Mouse (Mus musculus): ENCODE results near the gene 2310039H08Rik. TPM values are rescaled to one million over a fixed set of nuclear protein-coding genes. Genes with fewer than 3 reads are reported as not detected.

Gene 2310039H08Rik
- polyA plus RNA-seq, 1 experiment: 6.1 TPM

DNA sequence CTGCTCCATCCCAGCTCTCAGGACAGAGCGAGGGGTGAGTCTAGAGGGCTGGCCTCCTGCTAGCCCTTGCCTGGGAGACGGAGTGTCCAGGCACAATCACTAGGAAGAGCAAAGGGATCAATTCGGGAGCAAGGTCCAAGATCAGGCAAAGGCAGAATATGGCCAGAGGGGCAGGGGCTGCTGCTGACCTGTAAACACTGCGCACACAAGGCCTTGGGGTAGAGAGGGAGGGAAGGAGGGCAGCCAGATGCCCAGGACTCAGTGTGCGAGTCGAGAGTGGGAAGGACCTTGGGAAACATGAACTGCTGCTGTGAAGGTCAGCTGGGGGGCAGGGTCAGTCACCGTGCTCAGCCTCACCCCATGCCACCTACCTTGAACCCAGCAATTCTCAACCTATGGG, 37.1 kb upstream of the 2310039H08Rik start:
- H3K27ac ChIP-seq (ENCODE audit: insufficient read depth, low read depth, low read length): no peak overlapping the region
- no peak overlapping the region for H3K4me3 ChIP-seq (ENCODE audit: insufficient read depth, low read length)
- H3K4me1 ChIP-seq (ENCODE audit: control insufficient read depth, insufficient read depth, low read length): 0 out of 2 replicates have a peak, but pooled peaks cover 2% of the 10 kb centered on the region
- TF ChIP-seq POLR2A (IDR thresholded peaks at IDR 0.05; ENCODE audit: borderline replicate concordance, low read depth, low read length) (no peak), CTCF (IDR thresholded peaks at IDR 0.05; ENCODE audit: low read depth, low read length) (no peak)

DNA sequence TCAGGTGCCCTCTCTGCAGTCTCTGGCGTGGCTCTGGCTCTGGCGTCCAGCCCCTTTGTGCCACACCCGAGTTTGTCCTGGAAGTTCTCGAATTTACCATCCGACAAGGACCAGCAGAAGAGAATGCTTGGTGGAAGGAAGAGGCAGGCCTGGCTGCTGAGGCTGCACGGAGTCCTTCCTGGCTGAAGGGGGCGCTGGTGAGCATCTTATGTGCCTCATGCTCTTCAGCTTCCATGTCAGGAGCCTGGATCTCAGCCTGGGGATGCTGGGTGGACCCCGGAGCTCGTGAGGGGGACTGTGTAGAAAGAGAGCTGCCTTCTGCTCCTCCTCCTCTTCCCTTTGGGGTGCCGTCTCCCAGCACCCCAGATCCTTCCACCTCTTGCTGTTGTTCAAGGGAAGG, 36.3 kb upstream of the 2310039H08Rik start:
- TF ChIP-seq POLR2A (IDR thresholded peaks at IDR 0.05; ENCODE audit: borderline replicate concordance, low read depth, low read length) (no peak), CTCF (IDR thresholded peaks at IDR 0.05; ENCODE audit: low read depth, low read length) (peak; percentile 56)
- 0 out of 2 replicates have a peak, but pooled peaks cover 2% of the 10 kb centered on the region for H3K4me1 ChIP-seq (ENCODE audit: control insufficient read depth, insufficient read depth, low read length)
- H3K4me3 ChIP-seq (ENCODE audit: insufficient read depth, low read length): no peak overlapping the region
- H3K27ac ChIP-seq (ENCODE audit: insufficient read depth, low read depth, low read length): no peak overlapping the region

DNA sequence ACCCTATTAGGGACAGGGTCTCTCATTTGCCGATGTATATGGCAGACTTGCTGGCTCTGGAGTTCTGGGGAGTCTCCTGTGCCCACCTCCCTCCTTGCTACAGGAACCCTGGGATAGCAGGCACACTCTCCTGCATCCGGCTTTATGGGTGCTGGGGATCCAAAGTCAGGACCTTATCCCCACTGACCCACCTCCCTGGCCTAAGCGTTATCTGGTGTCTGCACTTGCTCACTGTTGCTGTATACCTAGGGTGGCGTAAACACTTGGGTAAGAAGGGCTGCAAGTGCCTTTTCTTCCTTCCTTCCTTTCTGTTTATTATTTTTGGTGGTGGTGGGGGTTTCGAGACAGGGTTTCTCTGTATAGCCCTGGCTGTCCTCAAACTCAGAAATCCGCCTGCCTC, 31.1 kb upstream of the 2310039H08Rik start:
- H3K27ac ChIP-seq (ENCODE audit: insufficient read depth, low read depth, low read length): no peak overlapping the region
- no peak overlapping the region for H3K4me3 ChIP-seq (ENCODE audit: insufficient read depth, low read length)
- peaks cover 13% of the 10 kb centered on the region for H3K4me1 ChIP-seq (ENCODE audit: control insufficient read depth, insufficient read depth, low read length)
- TF ChIP-seq CTCF (IDR thresholded peaks at IDR 0.05; ENCODE audit: low read depth, low read length): no peak
- TF ChIP-seq POLR2A (IDR thresholded peaks at IDR 0.05; ENCODE audit: borderline replicate concordance, low read depth, low read length): no peak

DNA sequence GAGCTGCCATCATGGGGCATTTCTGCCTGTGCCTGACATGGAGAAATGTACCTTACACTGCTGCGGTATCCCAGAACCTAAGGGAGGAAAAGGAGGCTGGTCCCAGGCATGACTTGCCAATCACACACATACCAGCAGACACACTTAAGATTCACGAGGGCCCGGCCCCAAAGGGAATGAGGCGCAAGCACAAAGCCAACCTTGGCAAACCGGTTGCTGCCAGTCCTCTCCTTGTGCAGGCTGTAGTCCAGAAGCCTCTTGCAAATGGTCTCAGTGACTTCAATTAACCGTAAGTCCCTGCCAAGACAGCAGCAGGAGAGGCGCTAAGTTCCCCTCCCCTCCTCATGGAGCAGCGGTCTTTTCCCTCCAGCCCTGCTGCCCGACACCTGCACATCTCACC, 29.4 kb upstream of the 2310039H08Rik start:
- peaks cover 25% of the 10 kb centered on the region for H3K4me1 ChIP-seq (ENCODE audit: control insufficient read depth, insufficient read depth, low read length)
- no peak for TF ChIP-seq POLR2A (IDR thresholded peaks at IDR 0.05; ENCODE audit: borderline replicate concordance, low read depth, low read length)
- no peak for TF ChIP-seq CTCF (IDR thresholded peaks at IDR 0.05; ENCODE audit: low read depth, low read length)

DNA sequence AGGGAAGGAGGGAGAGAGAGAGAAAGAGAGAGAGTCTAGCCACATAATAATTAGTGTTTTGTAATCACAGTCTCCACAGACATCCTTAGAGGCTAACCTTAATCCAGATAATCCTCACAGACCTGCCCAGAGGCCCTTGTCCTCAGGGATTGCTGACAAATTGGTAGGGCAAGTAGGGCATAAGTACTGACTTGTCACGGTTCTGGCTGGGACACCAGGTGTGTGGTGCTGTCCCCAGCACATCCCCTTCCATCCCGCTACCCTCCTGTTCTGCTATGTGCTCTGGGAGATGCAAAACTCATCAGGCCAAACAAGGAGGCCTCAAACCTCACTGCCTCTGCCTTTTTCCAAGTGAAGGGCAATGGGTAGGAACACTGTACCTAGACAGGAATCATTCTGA, 26.9 kb upstream of the 2310039H08Rik start:
- Histone ChIP-seq H3K4me1 (ENCODE audit: control insufficient read depth, insufficient read depth, low read length) (peaks cover 38% of the 10 kb centered on the region), H3K4me3 (ENCODE audit: insufficient read depth, low read length) (no peak overlapping the region), H3K27ac (ENCODE audit: insufficient read depth, low read depth, low read length) (no peak overlapping the region)
- TF ChIP-seq POLR2A (IDR thresholded peaks at IDR 0.05; ENCODE audit: borderline replicate concordance, low read depth, low read length) (no peak), CTCF (IDR thresholded peaks at IDR 0.05; ENCODE audit: low read depth, low read length) (no peak)

More for the DNA sequence above, 29.4 kb upstream of the 2310039H08Rik start:
- no peak overlapping the region for H3K4me3 ChIP-seq (ENCODE audit: insufficient read depth, low read length)
- no peak overlapping the region for H3K27ac ChIP-seq (ENCODE audit: insufficient read depth, low read depth, low read length)

DNA sequence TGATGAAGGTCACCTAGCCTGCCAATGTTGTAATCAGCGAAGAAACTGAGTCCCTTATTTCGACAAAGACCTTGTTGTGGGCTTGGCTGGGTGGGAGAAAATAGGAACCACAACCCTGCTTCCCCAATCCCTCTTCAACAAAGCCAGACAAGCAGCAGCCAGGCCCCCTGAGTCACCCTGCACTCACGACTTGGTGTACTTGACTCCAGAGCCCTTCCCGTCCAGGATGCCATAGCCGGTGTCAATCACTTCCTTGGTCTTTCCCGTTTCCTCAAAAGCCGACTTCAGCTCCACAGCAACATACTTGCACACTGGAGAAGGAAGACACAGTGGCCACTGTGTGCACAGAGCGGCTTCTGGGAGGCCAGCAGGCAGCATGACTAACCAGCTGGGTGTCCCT, 25.2 kb upstream of the 2310039H08Rik start:
- TF ChIP-seq CTCF (IDR thresholded peaks at IDR 0.05; ENCODE audit: low read depth, low read length) (no peak), POLR2A (IDR thresholded peaks at IDR 0.05; ENCODE audit: borderline replicate concordance, low read depth, low read length) (no peak)
- H3K4me1 ChIP-seq (ENCODE audit: control insufficient read depth, insufficient read depth, low read length): peaks cover 40% of the 10 kb centered on the region
- no peak overlapping the region for H3K4me3 ChIP-seq (ENCODE audit: insufficient read depth, low read length)
- H3K27ac ChIP-seq (ENCODE audit: insufficient read depth, low read depth, low read length): peak overlapping the region; percentile 63

DNA sequence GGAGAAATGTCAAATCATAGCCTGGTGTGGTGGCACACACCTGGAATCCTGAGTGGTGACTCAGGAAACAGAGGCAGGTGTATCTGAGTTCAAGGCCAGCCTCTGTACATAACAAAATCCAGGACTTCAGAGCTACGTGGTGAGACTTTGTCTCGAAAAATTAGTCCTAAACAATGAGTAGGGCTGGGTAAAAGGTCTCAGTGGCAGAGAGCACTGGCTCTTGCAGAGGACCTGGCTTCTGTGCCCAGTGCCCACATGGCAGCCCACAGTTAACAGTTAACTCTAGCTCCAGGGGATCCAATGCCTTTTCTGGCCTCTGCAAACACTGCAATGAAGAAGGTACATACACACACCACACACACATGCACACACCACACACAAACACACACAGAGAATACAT, 24.6 kb upstream of the 2310039H08Rik start:
- no peak for TF ChIP-seq CTCF (IDR thresholded peaks at IDR 0.05; ENCODE audit: low read depth, low read length)
- peaks cover 45% of the 10 kb centered on the region for H3K4me1 ChIP-seq (ENCODE audit: control insufficient read depth, insufficient read depth, low read length)
- no peak overlapping the region for H3K4me3 ChIP-seq (ENCODE audit: insufficient read depth, low read length)
- peak overlapping the region; percentile 63 for H3K27ac ChIP-seq (ENCODE audit: insufficient read depth, low read depth, low read length)

DNA sequence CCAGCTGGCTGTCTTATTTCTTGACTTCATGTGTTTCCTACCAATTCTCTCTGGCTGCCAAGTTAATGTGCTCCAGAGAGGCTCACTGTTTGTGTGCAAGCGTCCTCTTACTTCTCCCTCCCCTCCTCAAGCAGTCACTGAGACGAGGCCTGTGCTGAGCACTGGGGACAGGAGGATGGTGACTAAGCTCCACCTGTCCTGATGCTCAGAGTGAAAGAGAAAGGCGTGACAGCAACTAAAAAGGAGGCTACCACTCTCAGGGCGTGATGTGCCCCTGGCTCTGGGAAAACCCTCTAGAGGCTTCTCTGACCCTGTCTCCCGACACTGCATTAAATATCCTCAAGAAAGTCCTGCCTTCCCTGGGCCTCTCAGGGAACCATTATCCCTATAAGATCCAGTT, 23.2 kb upstream of the 2310039H08Rik start:
- TF ChIP-seq POLR2A (IDR thresholded peaks at IDR 0.05; ENCODE audit: borderline replicate concordance, low read depth, low read length): no peak
- TF ChIP-seq CTCF (IDR thresholded peaks at IDR 0.05; ENCODE audit: low read depth, low read length): no peak
- Histone ChIP-seq H3K4me1 (ENCODE audit: control insufficient read depth, insufficient read depth, low read length) (peaks cover 44% of the 10 kb centered on the region), H3K27ac (ENCODE audit: insufficient read depth, low read depth, low read length) (no peak overlapping the region), H3K4me3 (ENCODE audit: insufficient read depth, low read length) (no peak overlapping the region)

DNA sequence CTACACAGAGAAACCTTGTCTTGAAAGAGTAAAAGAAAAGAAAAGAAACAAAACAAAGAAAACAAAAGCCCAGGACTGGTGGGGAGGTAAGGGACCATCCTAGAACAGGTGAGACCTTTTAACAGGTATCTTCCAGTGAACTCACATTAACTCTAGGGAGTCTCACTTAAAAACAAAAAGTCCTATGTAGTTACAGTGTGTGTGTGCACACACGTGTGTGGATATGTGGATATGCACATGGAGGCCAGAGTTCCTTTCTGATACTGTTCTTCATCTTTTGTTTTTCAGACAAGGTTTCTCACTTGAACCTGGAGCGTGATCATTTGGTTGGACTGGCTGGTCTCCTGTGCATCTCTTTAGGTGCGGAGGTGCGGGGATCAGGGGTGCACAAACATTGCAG, 21.9 kb upstream of the 2310039H08Rik start:
- Histone ChIP-seq H3K27ac (ENCODE audit: insufficient read depth, low read depth, low read length) (peak overlapping the region; percentile 100), H3K4me1 (ENCODE audit: control insufficient read depth, insufficient read depth, low read length) (peaks cover 38% of the 10 kb centered on the region), H3K4me3 (ENCODE audit: insufficient read depth, low read length) (peak overlapping the region; percentile 69)
- TF ChIP-seq POLR2A (IDR thresholded peaks at IDR 0.05; ENCODE audit: borderline replicate concordance, low read depth, low read length): no peak
- no peak for TF ChIP-seq CTCF (IDR thresholded peaks at IDR 0.05; ENCODE audit: low read depth, low read length)

DNA sequence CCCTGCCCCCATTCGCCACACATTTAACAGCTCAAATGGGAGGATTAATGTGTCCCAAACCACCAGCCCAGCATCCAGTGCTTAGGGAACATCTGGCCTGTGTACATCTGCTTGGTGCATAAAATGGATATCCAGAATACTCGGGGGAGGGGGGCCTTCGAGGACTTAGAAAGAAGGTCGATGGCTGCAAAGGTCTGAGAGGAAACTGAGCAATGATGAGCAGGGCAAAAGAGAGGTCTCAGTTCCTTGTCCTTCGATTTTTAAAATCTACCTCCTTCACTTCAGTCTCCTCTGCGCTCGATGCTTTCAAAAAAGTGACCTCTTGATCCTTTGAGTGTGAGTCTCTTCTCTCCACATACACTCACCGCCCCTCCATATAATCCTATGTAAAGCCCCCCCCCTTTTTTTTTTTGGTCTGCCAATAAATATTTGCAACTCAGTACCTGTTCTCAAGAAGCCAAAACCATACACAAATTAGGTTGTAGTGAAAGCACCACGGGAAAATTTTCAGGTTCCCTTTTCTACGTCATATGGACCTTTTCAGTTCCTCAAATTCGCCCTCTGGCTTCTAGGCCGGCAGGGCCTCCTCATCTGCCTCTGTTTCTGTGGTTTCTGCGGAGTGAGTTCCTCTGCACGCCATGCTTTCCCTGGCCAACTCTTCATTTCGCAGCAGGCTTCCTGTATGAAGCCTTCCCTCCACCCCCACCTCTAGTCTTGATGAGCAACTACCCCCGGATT, 21.2 kb upstream of the 2310039H08Rik start:
- TF ChIP-seq CTCF (IDR thresholded peaks at IDR 0.05; ENCODE audit: low read depth, low read length): no peak
- 0 out of 2 replicates have a peak, but pooled peaks have one; percentile 4 for TF ChIP-seq POLR2A (IDR thresholded peaks at IDR 0.05; ENCODE audit: borderline replicate concordance, low read depth, low read length)
- H3K27ac ChIP-seq (ENCODE audit: insufficient read depth, low read depth, low read length): peak overlapping the region; percentile 100
- H3K4me1 ChIP-seq (ENCODE audit: control insufficient read depth, insufficient read depth, low read length): peaks cover 36% of the 10 kb centered on the region
- H3K4me3 ChIP-seq (ENCODE audit: insufficient read depth, low read length): peak overlapping the region; percentile 69

Measured in bone marrow macrophage, adult 2 months (primary cell).